Mouse (Mus musculus) urinary bladder, postnatal 10 days (tissue): Measurements from ENCODE around the gene Ppme1.

ENCODE experiments used
- DNase-seq: peaks from one replicate; pipeline ENCODE4 v3.0.0; 2022; ENCODE audit warnings: low spot score

Gene Ppme1

GRCm38 (mm10) chr7:100371495-100372451 is at the start of gene Ppme1, which contains the start of gene C2cd3:
Gene Ppme1 (minus strand): TSS chr7:100372307.
Gene C2cd3 (plus strand): TSS chr7:100372233.
- peak; percentile 94 for DNase-seq

DNA sequence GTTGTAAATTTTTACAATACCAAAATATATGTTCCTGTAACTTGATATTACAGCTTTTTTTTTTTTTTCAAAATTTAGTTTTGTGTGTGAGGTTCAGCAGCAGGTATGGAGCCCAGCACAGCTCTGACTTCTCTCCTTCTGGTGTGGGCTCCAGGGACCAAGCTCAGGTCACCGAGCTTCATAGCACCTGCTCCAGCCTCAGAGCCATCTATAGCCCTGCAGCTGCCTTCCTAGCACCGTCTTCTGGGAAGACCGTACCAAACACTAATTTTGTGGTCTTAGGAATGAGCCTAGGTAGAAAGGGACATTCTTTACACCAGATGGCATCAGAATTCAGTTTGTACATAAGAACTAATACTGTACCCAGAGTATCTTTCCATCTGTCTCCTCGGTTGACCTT is 36.6 kb upstream of the Ppme1 start:
- no peak for DNase-seq

- no peak for DNase-seq
These were observed 35.6 kb upstream of the Ppme1 start for GRCm38 (mm10) chr7:100407677-100408076.

GRCm38 (mm10) chr7:100402715-100403114 is 30.6 kb upstream of the Ppme1 start:
- DNase-seq = no peak

DNA sequence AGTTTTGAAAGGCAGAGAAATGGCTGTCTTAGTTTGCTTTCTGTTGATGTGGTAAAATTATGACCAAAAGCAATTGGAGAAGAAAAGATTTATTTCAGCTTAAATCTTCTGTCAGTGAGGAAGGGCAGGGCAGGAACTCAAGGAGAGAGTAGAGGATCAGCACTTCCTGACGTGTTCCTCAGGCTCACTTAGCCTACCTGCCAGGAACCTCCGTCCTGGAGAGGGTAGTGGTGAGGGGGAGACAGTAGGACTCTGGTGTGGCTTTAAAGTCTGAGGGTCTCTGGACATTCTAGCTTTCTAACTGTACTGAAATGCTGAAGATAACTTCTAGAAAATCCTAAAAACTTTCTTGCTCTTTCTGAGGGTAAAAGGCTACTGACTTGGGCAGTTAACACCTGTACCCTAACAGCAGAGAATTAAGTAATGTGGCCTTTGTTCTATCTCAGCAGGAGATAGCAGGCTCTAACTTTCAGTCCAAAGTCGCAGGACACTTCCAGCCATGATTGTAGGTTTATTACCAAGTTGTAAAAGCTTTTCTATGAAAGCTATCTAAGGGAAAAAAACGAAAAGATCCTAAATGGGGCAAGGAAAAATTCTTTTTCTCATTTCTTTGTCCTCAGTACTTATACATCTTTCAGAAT is 28.9 kb upstream of the Ppme1 start:
- DNase-seq = no peak

GRCm38 (mm10) chr7:100399231-100399913 is 27.3 kb upstream of the Ppme1 start:
- no peak for DNase-seq

DNA sequence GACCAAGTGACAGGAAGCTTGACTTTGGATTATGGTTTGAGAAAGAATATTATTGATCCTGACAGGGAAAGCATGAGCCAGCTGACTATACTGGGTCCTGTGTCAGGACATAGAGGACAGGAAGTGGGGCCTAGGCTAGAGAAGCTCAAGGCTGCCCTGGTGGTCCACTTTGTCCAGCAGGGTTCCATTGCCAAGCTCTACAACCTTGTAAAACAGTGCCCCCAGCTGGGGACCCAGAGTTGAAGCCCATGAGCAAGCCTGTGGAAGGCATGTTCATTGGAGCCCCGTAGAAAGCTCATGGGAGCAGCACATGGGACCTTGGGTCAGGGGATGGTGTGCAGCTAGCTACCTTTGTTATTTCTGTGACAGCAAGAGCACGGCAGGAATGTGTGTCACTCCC is 20.2 kb upstream of the Ppme1 start:
- no peak for DNase-seq

DNA sequence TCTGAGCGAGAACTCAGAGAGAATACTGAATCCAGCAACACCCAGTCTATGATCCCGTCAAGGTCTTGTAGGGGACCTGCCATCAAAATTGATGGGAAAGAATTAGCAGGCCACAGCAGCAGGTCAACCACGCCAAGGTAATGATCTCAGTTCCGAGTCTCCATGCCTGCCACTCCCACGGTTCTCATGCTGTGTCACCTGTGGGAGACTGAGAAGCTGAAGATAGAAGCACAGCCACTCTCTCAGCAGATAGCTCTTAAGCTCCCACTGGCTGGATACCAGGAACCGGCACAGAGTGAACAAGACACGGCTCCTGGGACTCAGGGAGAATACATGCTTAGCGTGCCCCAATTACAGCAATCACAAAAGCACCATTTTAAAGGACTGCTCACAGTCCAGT is 18.1 kb upstream of the Ppme1 start:
- DNase-seq = no peak

GRCm38 (mm10) chr7:100388174-100388573 is 16.1 kb upstream of the Ppme1 start:
- no peak for DNase-seq

- DNase-seq = no peak
These were observed 11.1 kb upstream of the Ppme1 start for GRCm38 (mm10) chr7:100383207-100383606.

DNA sequence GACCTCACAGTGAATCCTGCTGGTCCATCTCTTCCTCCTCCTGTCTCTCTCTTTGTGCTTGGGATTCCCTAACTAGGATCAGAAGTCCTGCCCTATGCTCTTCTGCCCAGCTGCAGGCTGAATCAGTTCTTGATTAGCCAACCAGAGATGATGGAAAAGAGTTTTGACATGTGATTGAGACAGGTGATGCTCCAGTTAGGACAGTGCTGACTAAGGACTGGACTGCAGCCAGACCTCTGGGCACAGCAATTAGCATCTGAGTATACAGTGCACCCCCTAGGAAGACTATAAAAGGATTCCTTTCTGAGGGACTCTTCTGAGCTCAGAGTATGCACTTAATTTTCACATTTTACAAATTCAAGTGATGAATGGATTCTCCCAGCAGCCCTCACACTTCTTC is 9.1 kb upstream of the Ppme1 start:
- DNase-seq = no peak

- no peak for DNase-seq
These were observed 6.2 kb upstream of the Ppme1 start for GRCm38 (mm10) chr7:100378257-100378656.

DNA sequence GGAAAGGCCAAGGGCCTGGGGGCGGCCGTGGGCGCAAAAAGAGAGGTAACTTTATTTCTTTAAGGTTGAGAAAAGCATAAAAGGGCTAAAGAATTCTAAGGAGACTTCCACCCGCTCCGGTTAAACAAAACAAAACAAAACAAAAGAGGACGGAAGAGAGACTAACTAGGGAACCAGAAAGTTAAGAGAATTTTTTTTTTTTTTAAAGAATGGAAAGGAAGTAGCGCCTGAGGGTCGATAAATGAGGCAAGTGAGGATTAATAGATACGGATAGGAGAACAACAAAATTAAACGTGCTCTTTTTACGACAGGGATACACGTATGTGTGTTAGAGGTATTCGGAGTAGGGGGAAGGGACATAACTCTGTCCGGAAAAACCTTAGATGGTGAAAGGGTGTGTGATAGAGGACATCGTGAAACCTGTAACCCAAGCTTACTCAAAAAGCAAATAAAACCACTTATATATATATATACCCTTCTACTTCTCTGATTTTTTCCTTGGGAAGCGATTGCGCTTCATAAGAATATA is 409 bp upstream of the Ppme1 start:
- no peak for DNase-seq

DNA sequence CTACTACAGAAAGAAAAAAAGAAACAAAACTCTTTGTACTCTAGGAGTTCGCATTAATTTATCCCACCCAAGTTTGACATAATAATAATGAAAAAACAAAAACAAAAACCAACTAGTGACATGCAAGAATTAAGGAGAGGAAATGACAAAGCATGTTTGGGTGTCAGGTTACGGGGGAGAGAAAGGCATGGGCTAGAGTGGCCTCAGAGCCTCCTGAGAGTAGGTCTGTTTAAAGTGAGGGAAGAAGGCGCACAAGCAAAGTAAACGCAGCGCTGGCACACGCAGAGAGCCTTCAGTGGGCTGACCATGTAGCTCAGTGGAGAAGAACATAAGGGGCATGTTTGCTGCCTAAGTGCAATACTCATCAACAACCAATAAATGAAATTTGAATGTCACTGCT is 7.2 kb downstream of the Ppme1 start:
- no peak for DNase-seq

GRCm38 (mm10) chr7:100363162-100363561 is 8.9 kb downstream of the Ppme1 start:
- DNase-seq = no peak

DNA sequence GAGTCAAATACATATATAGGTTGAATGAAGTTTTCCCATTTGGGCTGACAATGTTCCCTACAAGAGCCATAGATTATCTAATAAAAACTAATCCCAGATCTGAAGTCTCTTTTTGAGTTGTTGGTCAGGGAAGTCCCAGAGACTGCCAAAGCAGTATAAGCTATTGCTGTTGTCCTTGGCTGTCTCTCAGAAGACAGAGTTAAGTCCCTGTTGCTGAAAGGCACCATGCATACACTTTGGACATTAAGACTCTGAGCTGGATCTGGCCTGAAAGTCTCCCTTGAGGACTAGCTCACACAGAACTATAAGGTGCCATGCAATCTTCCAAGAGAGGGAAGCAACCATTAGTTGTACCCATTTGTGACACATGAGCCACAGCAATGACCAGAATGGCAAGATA is 14.3 kb downstream of the Ppme1 start:
- DNase-seq = no peak

- no peak for DNase-seq
These were observed 15.3 kb downstream of the Ppme1 start for GRCm38 (mm10) chr7:100356768-100357167.

DNA sequence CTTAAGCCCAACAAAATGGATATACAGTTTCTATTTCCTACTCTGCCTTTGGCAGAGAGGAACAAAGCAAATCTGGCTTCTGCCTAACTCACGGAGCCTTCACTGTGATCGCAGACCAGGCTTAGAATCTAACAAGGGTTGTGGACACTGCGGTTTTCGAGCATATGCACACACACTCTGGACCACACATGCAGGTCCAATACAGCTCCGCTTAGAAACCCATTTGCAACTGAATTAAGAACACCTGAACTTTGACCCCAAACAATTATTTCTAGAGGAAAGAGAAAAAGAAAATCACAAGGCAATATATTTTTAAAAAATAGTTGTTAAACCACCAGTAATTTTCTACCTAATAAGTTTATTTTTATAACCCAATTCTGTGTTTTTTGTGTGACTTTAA is 15.8 kb downstream of the Ppme1 start:
- DNase-seq = no peak

DNA sequence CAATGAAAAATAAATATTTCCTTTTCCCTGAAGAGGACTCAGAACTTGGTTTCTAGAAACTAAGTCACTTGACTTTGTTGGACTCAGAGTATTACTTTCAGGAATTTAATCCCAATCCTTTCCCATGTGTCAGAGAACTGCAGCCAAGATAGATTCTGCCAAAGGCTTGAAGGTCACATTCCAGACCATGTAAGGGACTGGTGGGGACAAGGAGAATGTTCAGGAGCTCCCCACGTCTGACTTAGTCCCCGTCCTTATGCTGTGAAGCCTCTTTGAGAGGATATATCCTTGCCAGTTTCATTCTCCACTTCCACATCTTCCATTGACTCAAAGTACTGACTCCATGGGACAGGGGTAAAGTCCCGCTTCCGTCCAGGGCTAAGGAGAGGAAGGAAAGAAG is 17.1 kb downstream of the Ppme1 start:
- no peak for DNase-seq

DNA sequence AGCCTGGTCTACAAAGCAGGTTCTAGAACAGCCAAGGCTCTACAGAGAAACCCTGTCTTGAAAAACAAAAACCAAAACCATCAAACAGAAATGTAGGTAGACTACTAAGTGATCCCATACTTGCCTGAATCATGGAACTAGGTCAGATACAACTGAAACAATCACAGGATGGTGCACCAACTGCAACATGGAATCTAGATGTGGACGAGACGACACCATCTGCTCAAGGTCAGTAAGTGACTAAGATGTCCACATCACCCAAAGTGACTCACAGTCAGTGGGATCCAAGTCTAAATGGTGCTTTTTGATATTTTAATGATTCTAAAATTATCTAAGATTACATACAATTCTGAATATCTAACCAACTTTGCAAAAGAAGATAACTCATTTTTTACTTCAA is 36.2 kb downstream of the Ppme1 start:
- no peak for DNase-seq

GRCm38 (mm10) chr7:100331269-100331668 is 40.8 kb downstream of the Ppme1 start:
- no peak for DNase-seq

GRCm38 (mm10) chr7:100328636-100329035 is 43.5 kb downstream of the Ppme1 start:
- DNase-seq = no peak

- DNase-seq = no peak
These were observed 44.6 kb downstream of the Ppme1 start for GRCm38 (mm10) chr7:100327514-100327913.
